Mouse (Mus musculus): ENCODE data around the gene Oprl1.

Gene Oprl1

DNA sequence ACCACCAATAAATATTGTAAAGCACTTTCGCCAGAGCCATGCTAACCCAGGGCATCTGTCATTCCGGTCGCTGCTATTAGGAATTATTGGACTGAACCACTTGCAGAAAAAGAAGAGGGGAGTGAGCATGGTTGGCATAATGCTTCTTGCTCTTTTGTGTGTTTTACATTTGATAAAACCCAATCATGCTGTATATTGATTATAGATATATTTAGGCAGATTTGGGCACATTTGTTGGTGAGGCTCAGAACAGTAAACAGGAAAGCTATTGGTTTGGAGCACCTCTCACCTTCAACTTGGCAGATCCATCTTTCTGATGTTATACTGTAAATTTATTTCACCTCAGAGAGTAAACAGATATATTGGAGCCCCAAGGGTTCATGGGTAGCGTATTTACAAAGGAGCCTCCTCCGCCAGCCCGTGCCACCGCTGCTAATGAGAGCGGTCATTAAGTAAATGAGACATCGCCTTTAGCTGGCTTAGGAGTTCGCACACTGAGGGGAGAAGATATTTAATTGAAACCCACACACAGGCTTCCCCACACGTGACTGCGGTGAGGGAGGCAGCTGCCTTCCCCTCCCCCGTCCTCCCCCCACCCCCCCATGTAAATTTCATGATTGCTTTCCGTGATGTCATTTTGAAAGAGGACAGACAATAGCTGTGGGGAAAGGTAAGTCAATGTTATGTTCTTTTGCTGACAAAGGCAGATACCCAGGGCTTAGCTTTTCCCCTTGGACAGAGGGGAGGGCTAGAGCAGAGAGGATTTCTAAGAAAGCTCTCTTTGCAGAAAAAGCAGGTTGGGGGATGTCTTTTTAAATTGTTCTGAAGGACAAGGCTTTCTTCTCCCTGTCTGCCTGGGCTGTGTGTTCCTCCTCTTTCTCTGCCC lies 52.1 kb downstream of the Oprl1 start:
- peak; percentile 81 for DNase-seq

GRCm38 (mm10) chr2:181768451-181768850 lies 53.6 kb downstream of the Oprl1 start:
- no peak for DNase-seq

GRCm38 (mm10) chr2:181769397-181769796 lies 54.6 kb downstream of the Oprl1 start:
- DNase-seq = peak; percentile 70
